Mouse (Mus musculus): ENCODE measurements around the gene Ttll11.

DNA sequence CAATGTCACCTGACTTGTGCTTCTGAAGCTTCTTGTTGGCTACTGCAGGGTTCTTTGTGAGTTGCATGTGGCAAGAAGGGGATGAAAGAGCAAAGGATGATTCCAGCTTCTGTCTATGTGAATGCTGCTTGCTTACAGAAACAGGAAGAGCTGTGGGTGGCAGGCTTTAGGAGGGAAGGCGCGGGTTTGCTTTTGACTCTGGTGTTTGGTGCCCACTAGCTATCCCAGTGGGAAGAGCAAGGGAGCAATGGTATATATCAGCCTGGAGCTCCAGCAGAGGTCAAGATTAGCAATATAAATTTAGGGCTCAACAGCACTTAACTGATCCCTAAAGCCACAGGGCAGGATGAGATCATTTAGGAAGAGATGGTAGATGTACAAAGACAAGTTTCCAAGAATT, 82.6 kb downstream of the Ttll11 start:
- TF ChIP-seq POLR2A (IDR thresholded peaks at IDR 0.05; ENCODE audit: borderline replicate concordance, control insufficient read depth, low read depth, low read length) = no peak
- TF ChIP-seq CTCF (IDR thresholded peaks at IDR 0.05; ENCODE audit: control insufficient read depth, insufficient read depth, low read length) = no peak

Measured in bone marrow, adult 2 months (tissue).